Comparison of ENCODE assay signal across 9 mouse cellular contexts in the genomic region with DNA sequence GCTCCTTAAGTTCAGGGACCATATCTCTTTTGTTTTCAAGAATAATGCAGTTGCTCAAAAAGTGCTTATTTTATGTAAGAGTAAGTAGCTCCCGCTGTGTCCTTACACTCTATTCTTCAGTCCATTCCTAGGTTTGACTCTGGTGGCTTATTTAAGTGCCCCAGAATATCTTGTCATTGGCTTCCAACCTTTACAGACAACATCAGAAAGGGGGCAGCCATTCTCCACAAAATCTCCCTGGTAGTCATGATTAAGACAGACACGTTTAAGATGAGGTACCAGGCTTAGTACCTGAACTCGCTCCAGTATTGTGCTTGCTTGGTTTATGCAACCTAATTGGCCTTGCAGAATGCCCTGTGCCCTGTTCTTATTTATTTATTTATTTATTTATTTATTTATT.
DNase-seq lines count a peak whose midpoint lies in the region; ATAC-seq and TF ChIP-seq lines count a peak whose summit lies in the region.
"Had no signal": no experiment of that assay in that cellular context is flagged by ENCODE, and none has a peak within 500 bp of the region (broad histone marks: within the 10 kb centered on the region; RNA-seq: fewer than 3 reads in every experiment).

No protein-coding gene starts in this region.

- WGBS in kidney, embryonic 15.5 days, result 58% methylated on average over 3 of the region's 3 CpGs
- WGBS in hindbrain, postnatal 0 days, result 53% methylated on average over 3 of the region's 3 CpGs
- 90% methylated on average over 3 of the region's 3 CpGs for WGBS in thymus, adult 2 months

- H3K27ac ChIP-seq in kidney, embryonic 15.5 days, result no peak overlapping the region
- H3K27ac ChIP-seq in CH12.LX (ENCODE audit: insufficient read depth, low read depth), result no peak overlapping the region
- no peak overlapping the region for H3K27ac ChIP-seq in hindbrain, postnatal 0 days
- H3K27ac ChIP-seq in thymus, adult 2 months (ENCODE audit: control insufficient read depth, insufficient read depth, low read length), result no peak overlapping the region

- in situ Hi-C loops in CH12.LX (cut with MboI; ENCODE audit: low pct_ligation_motif_present, low pct_unique_long_range_greater_than_20kb, low sequenced_read_pairs), result no loop called here

- no peak for ATAC-seq in kidney, embryonic 15.5 days (replicated peaks; ENCODE audit: low FRiP score)
- no peak for ATAC-seq in hindbrain, postnatal 0 days

- TF ChIP-seq EP300 in CH12.LX (IDR thresholded peaks at IDR 0.05; ENCODE audit: low read length), result no peak

- H3K4me1 ChIP-seq in kidney, embryonic 15.5 days, result peaks cover 46% of the 10 kb centered on the region
- H3K4me1 ChIP-seq in CH12.LX (ENCODE audit: control insufficient read depth in 1 of 2, insufficient read depth in 2 of 2), result peaks cover 2 to 11% of the 10 kb centered on the region in 2 experiments; a peak in 3 of 4 replicates
- peaks cover 6% of the 10 kb centered on the region; the same call in 1 of the 2 replicates for H3K4me1 ChIP-seq in hindbrain, postnatal 0 days (ENCODE audit: insufficient read depth, low read length)
- no peaks in the 10 kb centered on the region; the same call in 1 of the 2 replicates for H3K4me1 ChIP-seq in thymus, adult 2 months (replicated peaks; ENCODE audit: control insufficient read depth, insufficient read depth, low read length)

- H3K79me2 ChIP-seq in CH12.LX (replicated peaks; ENCODE audit: control insufficient read depth, extremely low read depth, insufficient read depth, poor library complexity, severe bottlenecking), result no peaks in the 10 kb centered on the region

- H3K4me2 ChIP-seq in kidney, embryonic 15.5 days, result 0 out of 2 replicates have a peak overlapping the region, but pooled peaks have one; percentile 15
- H3K4me2 ChIP-seq in CH12.LX (ENCODE audit: insufficient read depth, low read depth, poor library complexity, severe bottlenecking), result no peak overlapping the region
- H3K4me2 ChIP-seq in hindbrain, postnatal 0 days (ENCODE audit: low read depth, low read length), result peak overlapping the region; percentile 86

- H3K27me3 ChIP-seq in kidney, embryonic 15.5 days, result no peaks in the 10 kb centered on the region
- H3K27me3 ChIP-seq in CH12.LX (replicated peaks), result peaks cover 31% of the 10 kb centered on the region
- H3K27me3 ChIP-seq in hindbrain, postnatal 0 days (ENCODE audit: insufficient read depth, low read length), result no peaks in the 10 kb centered on the region
- H3K27me3 ChIP-seq in thymus, adult 2 months (ENCODE audit: control insufficient read depth, insufficient read depth, low read length), result peaks cover 2% of the 10 kb centered on the region; the same call in 1 of the 2 replicates

- peak; percentile 21 for TF ChIP-seq RAD21 in CH12.LX (IDR thresholded peaks at IDR 0.05; ENCODE audit: low read depth, low read length)

- dilution Hi-C loops in CH12.LX (cut with MboI; ENCODE audit: extremely low pct_ligation_motif_present, extremely low pct_unique_long_range_greater_than_20kb, low sequenced_read_pairs), result no loop called here

- peak overlapping the region; percentile 72; the same call in 1 of the 2 replicates for H3K4me3 ChIP-seq in kidney, embryonic 15.5 days (replicated peaks)
- no peak overlapping the region for H3K4me3 ChIP-seq in CH12.LX (replicated peaks in 1 of 3; ENCODE audit: low read depth in 2 of 3, low read length in 2 of 3, poor library complexity in 1 of 3)
- H3K4me3 ChIP-seq in hindbrain, postnatal 0 days (ENCODE audit: low read length), result no peak overlapping the region
- H3K4me3 ChIP-seq in thymus, adult 2 months (ENCODE audit: control insufficient read depth, insufficient read depth, low read length), result no peak overlapping the region

- no peak overlapping the region for H3K9ac ChIP-seq in kidney, embryonic 15.5 days
- no peak overlapping the region for H3K9ac ChIP-seq in CH12.LX (ENCODE audit: insufficient read depth, low read depth)
- no peak overlapping the region for H3K9ac ChIP-seq in hindbrain, postnatal 0 days (replicated peaks; ENCODE audit: low read length)

- no peak for TF ChIP-seq POLR2A in CH12.LX (IDR thresholded peaks at IDR 0.05; ENCODE audit: low read depth, low read length)
- TF ChIP-seq POLR2A in thymus, adult 2 months (IDR thresholded peaks at IDR 0.05; ENCODE audit: control insufficient read depth, extremely low read depth, insufficient read depth, low read length, poor library complexity), result no peak

- DNase-seq in embryo, embryonic 10.5 days (ENCODE audit: low spot score), result peak; percentile 23
- DNase-seq in embryo, embryonic 9.5 days (ENCODE audit: extremely low spot score), result no peak
- no peak for DNase-seq in kidney, adult 8-10 months
- no peak for DNase-seq in CH12.LX (ENCODE audit: extremely low read depth)
- DNase-seq in hindbrain, postnatal 0 days (ENCODE audit: low spot score), result peak; percentile 75
- no peak for DNase-seq in urinary bladder, adult 2 months (ENCODE audit: low spot score)
- no peak for DNase-seq in thymus, adult 2 months
- DNase-seq: thymus, postnatal 14 days had no signal

- TF ChIP-seq CTCF in CH12.LX (conservative IDR thresholded peaks at IDR 0.05 in 1 of 2, IDR thresholded peaks at IDR 0.05 in 1 of 2; ENCODE audit: low read depth in 2 of 2, low read length in 2 of 2), result peak in 1 of 2 experiments; percentile 27; a peak in 2 of 4 replicates
- TF ChIP-seq CTCF in hindbrain, postnatal 0 days (IDR thresholded peaks at IDR 0.05; ENCODE audit: low read depth), result peak; percentile 60
- no peak for TF ChIP-seq CTCF in thymus, adult 2 months (IDR thresholded peaks at IDR 0.05; ENCODE audit: borderline replicate concordance, control insufficient read depth, extremely low read depth, insufficient read depth, low read length, poor library complexity)

- no peaks in the 10 kb centered on the region for H3K9me3 ChIP-seq in kidney, embryonic 15.5 days (replicated peaks)
- no peaks in the 10 kb centered on the region for H3K9me3 ChIP-seq in CH12.LX (replicated peaks; ENCODE audit: low read length)
- no peaks in the 10 kb centered on the region for H3K9me3 ChIP-seq in hindbrain, postnatal 0 days (ENCODE audit: low read length)

- no peaks in the 10 kb centered on the region for H3K36me3 ChIP-seq in kidney, embryonic 15.5 days
- no peaks in the 10 kb centered on the region for H3K36me3 ChIP-seq in CH12.LX (replicated peaks in 1 of 2; ENCODE audit: control insufficient read depth in 1 of 2, insufficient read depth in 1 of 2, low read length in 1 of 2)
- H3K36me3 ChIP-seq in hindbrain, postnatal 0 days (ENCODE audit: insufficient read depth, low read length), result no peaks in the 10 kb centered on the region
- no peaks in the 10 kb centered on the region for H3K36me3 ChIP-seq in thymus, adult 2 months (ENCODE audit: control insufficient read depth, insufficient read depth, low read length)

TF ChIP-seq in CH12.LX, 34 proteins besides CTCF, POLR2A, EP300 and RAD21:
- TF ChIP-seq KAT2A (IDR thresholded peaks at IDR 0.05; ENCODE audit: insufficient replicate concordance, low read length) (no peak), USF2 (conservative IDR thresholded peaks at IDR 0.05; ENCODE audit: low read depth, low read length) (no peak), PAX5 (IDR thresholded peaks at IDR 0.05; ENCODE audit: low read length) (no peak), GABPA (IDR thresholded peaks at IDR 0.05; ENCODE audit: insufficient replicate concordance, low read depth, low read length) (no peak), TBP (conservative IDR thresholded peaks at IDR 0.05; ENCODE audit: low read depth, low read length) (no peak), MAX (IDR thresholded peaks at IDR 0.05; ENCODE audit: low read length) (no peak), MAFK (IDR thresholded peaks at IDR 0.05; ENCODE audit: insufficient replicate concordance, low read length) (no peak), RCOR1 (conservative IDR thresholded peaks at IDR 0.05; ENCODE audit: low read depth, low read length) (no peak), ZNF384 (IDR thresholded peaks at IDR 0.05; ENCODE audit: low read depth, low read length) (no peak), USF1 (IDR thresholded peaks at IDR 0.05; ENCODE audit: low read depth, low read length) (no peak), POLR2AphosphoS2 (IDR thresholded peaks at IDR 0.05; ENCODE audit: low read depth, low read length) (no peak), CHD1 (IDR thresholded peaks at IDR 0.05; ENCODE audit: low read depth, low read length) (no peak), CHD2 (IDR thresholded peaks at IDR 0.05; ENCODE audit: low read length) (no peak)
TF ChIP-seq in CH12.LX: peak in this region for 0.

Comparison
In these comparisons a context has a peak if more than half of its experiments do, and no peak if none do; other contexts are left out.
1. DNase-seq: peak in embryo, embryonic 10.5 days (single experiment) and hindbrain, postnatal 0 days (single experiment); none in embryo, embryonic 9.5 days (single experiment), kidney, adult 8-10 months (0 of 2), CH12.LX (single experiment), urinary bladder, adult 2 months (single experiment) and thymus, adult 2 months (single experiment).